Mouse (Mus musculus) E14TG2a.4 (cell line): ENCODE measurements around the gene Col6a2.

Experiments used
- CTCF ChIP-seq: conservative IDR thresholded peaks from 2 replicates; pipeline ENCODE4 v1.5.1; 2014; ENCODE audit warnings: low read length
- POU5F1 ChIP-seq: IDR thresholded peaks from 2 replicates; pipeline ENCODE4 v1.6.1; 2014; ENCODE audit warnings: low read length, borderline replicate concordance

GRCm38 (mm10) chr10:76546566-76546965 is 76.9 kb downstream of the Col6a2 start:
- TF ChIP-seq CTCF (no peak), POU5F1 (no peak)
